Mouse (Mus musculus): ENCODE data around the gene Mbnl1. TPM values are rescaled to one million over a fixed set of nuclear protein-coding genes. Genes with fewer than 3 reads are reported as not detected.
"Not testable (repeated sequence)": the region's sequence is repeated elsewhere in the genome, so short reads cannot be mapped to it uniquely, and the experiment has no call there.

Gene Mbnl1
- polyA plus RNA-seq, 1 experiment from 2014 or later: 74.3 TPM

DNA sequence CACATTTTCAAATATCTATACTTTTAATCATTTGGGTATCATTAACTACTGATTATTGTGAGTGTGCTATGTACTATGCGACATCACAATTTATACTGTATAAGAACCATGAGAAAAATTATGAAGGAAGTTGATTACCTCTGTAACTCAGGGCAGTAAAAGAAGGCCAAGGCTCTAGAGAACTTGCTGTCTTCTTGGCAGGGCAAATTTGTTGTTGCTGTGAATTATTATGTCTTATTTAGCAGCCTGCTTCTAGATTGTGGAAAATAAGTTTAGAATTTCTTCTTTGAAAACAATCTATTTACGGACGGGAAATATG lies 2.0 kb downstream of the Mbnl1 start:
- no peak overlapping the region for H3K27ac ChIP-seq
- no peaks in the 10 kb centered on the region for H3K36me3 ChIP-seq
- H3K9me3 ChIP-seq: no peaks in the 10 kb centered on the region
- H3K27me3 ChIP-seq: no peaks in the 10 kb centered on the region
- WGBS: 89% methylated on average over 3 of the region's 3 CpGs
- no peak for ATAC-seq (ENCODE audit: insufficient number of reproducible peaks, insufficient read depth, low FRiP score, low TSS enrichment)
- H3K4me3 ChIP-seq: no peak overlapping the region
- H3K4me1 ChIP-seq: no peaks in the 10 kb centered on the region
- H3K4me2 ChIP-seq (replicated peaks): no peak overlapping the region
- no peak overlapping the region for H3K9ac ChIP-seq

DNA sequence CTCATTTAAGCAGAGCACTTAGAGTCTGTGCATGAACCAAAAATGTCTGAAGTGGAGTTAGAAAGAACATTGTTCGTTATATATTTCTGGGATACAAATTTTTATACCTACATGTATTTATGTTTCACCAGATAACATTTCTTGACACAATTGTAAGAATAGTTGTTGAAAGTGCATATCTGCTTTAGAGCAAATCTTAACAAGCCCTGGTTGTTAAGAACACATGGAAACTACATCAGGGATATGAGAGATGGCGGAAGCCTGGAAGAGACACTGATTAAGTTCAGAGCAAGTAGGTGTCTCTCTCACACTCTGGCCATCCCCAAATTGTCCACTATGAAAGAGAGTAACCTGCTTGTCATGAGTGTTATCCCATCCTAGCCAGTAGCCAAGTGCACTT lies 2.4 kb downstream of the Mbnl1 start:
- H3K4me3 ChIP-seq: no peak overlapping the region
- 94% methylated on average over 2 of the region's 2 CpGs for WGBS

DNA sequence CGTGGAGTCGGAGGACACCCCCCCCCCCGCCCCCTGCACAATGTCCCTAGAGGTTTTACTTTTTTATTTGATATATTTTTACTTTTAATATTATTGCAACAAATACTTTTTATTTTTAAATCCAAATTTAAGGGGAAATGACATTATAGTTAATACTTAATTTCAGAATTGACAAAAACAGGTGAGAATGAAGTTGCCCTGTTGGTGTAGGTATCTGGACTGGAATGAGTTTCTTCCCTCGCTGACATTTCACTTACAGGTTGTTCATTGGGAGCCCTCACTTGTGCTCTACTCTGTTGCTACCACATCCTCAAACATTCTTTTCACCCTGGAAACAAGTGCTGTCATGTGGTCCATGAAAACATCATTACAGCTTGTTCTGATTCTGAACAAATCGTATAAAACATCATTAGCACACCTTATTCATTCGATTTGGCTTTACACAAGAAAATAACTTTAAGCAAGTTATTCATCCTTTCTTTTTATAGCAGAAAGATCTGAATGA lies 4.2 kb downstream of the Mbnl1 start:
- no peak for ATAC-seq (ENCODE audit: insufficient number of reproducible peaks, insufficient read depth, low FRiP score, low TSS enrichment)
- no peak overlapping the region for H3K27ac ChIP-seq
- 87% methylated on average over 6 of the region's 6 CpGs for WGBS
- no peaks in the 10 kb centered on the region for H3K9me3 ChIP-seq
- no peaks in the 10 kb centered on the region for H3K36me3 ChIP-seq
- H3K4me2 ChIP-seq (replicated peaks): no peak overlapping the region
- H3K4me1 ChIP-seq: no peaks in the 10 kb centered on the region
- H3K27me3 ChIP-seq: no peaks in the 10 kb centered on the region
- H3K9ac ChIP-seq: no peak overlapping the region
- H3K4me3 ChIP-seq: no peak overlapping the region

More for the DNA sequence above, 2.4 kb downstream of the Mbnl1 start:
- no peak for ATAC-seq (ENCODE audit: insufficient number of reproducible peaks, insufficient read depth, low FRiP score, low TSS enrichment)
- no peak overlapping the region for H3K27ac ChIP-seq
- no peaks in the 10 kb centered on the region for H3K4me1 ChIP-seq
- H3K36me3 ChIP-seq: no peaks in the 10 kb centered on the region
- H3K9ac ChIP-seq: no peak overlapping the region
- no peaks in the 10 kb centered on the region for H3K9me3 ChIP-seq
- H3K4me2 ChIP-seq (replicated peaks): no peak overlapping the region
- no peaks in the 10 kb centered on the region for H3K27me3 ChIP-seq

DNA sequence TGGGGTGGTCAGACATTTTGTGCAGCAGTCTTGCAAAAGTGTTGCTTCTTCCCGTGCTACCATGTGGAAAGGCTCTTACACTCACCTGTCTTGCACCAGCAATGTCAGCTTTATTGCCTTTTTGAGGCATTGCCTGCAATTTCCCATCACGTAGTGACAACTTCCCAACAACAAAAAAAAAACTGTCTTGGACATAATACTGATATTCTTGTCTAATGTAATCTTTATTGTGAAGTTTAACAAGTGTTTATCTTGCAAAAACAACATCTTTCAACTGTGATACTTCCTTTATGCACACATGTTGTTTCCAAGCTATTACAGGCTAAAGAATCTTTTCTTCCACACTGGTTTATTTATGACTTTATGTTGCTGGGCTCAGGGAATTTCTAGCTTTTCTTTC lies 5.8 kb downstream of the Mbnl1 start:
- Histone ChIP-seq H3K9ac (no peak overlapping the region), H3K36me3 (no peaks in the 10 kb centered on the region), H3K4me1 (no peaks in the 10 kb centered on the region), H3K4me2 (replicated peaks) (no peak overlapping the region), H3K4me3 (no peak overlapping the region), H3K27ac (no peak overlapping the region), H3K27me3 (no peaks in the 10 kb centered on the region), H3K9me3 (no peaks in the 10 kb centered on the region)
- 71% methylated on average over 2 of the region's 2 CpGs for WGBS
- no peak for ATAC-seq (ENCODE audit: insufficient number of reproducible peaks, insufficient read depth, low FRiP score, low TSS enrichment)

DNA sequence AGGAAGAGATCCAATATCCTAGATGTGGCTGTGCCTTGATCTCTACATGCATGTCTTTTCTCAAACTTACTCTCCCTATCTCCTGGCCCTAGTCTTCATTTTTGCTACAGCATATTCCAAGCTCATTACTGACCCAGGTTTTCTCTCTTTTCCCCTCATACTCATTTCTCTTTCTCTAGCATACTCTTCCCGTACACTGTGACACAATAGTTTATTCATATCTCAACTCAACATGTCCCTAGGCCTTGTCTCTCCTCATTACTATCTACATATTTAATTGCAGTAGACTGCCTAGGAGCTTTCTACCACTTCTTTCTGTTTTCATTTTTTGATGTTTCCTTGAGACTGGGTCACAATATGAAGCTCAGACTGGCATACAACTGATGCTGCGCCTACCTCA lies 8.1 kb downstream of the Mbnl1 start:
- Histone ChIP-seq H3K27ac (no peak overlapping the region), H3K9me3 (no peaks in the 10 kb centered on the region), H3K4me2 (replicated peaks) (no peak overlapping the region), H3K27me3 (no peaks in the 10 kb centered on the region), H3K4me1 (no peaks in the 10 kb centered on the region), H3K4me3 (no peak overlapping the region), H3K9ac (no peak overlapping the region), H3K36me3 (no peaks in the 10 kb centered on the region)
- ATAC-seq (ENCODE audit: insufficient number of reproducible peaks, insufficient read depth, low FRiP score, low TSS enrichment): no peak
- WGBS: 76% methylated on average over 2 of the region's 2 CpGs

DNA sequence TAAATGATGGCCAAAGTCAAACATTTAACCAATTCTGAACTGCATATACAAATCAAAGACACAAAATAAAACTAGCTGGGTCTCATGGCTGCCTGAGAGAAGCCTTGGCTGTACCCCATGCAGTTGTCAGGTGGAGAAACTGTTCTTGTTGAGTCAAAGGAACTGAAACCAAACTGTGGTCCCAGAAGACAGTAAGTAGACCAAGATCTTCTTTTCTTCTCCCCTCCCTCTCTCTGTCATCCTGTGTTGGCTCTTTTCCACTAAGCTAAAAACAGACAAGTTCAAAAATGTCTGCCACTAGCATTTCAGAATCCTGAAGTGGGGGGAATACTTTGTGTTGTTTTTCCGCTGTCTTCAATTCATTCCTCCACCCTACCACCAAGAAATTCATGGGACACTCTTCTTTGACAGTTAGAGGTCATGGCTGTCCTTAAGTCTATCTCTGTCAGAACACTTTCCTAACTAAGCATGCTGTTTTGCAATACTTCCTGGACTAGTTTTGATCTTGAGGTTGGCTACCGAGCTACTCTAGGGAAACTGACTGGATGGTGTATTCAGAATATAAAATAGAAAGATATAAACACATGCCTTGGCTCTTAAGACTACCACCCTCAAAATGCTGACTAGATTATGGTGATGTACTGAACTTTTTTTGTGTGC lies 9.2 kb downstream of the Mbnl1 start:
- Histone ChIP-seq H3K4me3 (no peak overlapping the region), H3K36me3 (no peaks in the 10 kb centered on the region), H3K27me3 (no peaks in the 10 kb centered on the region), H3K27ac (no peak overlapping the region), H3K9me3 (no peaks in the 10 kb centered on the region), H3K4me1 (no peaks in the 10 kb centered on the region), H3K9ac (no peak overlapping the region), H3K4me2 (replicated peaks) (no peak overlapping the region)
- 92% methylated on average over 2 of the region's 2 CpGs for WGBS
- ATAC-seq (ENCODE audit: insufficient number of reproducible peaks, insufficient read depth, low FRiP score, low TSS enrichment): no peak

DNA sequence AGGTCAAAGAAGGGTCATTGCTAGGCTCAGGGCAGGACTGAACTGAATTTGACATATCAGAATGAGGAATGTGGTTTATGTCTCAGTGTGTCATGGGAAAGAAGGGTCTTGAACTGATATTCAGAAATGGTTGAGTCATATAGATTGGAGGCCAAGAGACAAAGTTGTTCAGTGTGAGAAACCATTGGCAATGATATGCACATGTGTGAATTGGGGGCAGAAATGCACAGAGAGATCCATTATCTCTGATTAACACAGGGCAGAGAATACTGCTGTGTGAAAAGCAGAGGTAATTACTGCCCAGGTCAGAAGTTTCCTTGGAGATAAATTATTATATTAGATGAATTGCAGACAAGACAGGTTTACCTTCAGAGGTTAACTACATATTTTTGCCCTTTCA lies 10.7 kb downstream of the Mbnl1 start:
- H3K27me3 ChIP-seq: no peaks in the 10 kb centered on the region
- no peak for ATAC-seq (ENCODE audit: insufficient number of reproducible peaks, insufficient read depth, low FRiP score, low TSS enrichment)
- no peaks in the 10 kb centered on the region for H3K36me3 ChIP-seq
- H3K9ac ChIP-seq: no peak overlapping the region
- H3K4me3 ChIP-seq: no peak overlapping the region
- H3K4me1 ChIP-seq: no peaks in the 10 kb centered on the region
- no peaks in the 10 kb centered on the region for H3K9me3 ChIP-seq
- no peak overlapping the region for H3K4me2 ChIP-seq (replicated peaks)
- no peak overlapping the region for H3K27ac ChIP-seq

DNA sequence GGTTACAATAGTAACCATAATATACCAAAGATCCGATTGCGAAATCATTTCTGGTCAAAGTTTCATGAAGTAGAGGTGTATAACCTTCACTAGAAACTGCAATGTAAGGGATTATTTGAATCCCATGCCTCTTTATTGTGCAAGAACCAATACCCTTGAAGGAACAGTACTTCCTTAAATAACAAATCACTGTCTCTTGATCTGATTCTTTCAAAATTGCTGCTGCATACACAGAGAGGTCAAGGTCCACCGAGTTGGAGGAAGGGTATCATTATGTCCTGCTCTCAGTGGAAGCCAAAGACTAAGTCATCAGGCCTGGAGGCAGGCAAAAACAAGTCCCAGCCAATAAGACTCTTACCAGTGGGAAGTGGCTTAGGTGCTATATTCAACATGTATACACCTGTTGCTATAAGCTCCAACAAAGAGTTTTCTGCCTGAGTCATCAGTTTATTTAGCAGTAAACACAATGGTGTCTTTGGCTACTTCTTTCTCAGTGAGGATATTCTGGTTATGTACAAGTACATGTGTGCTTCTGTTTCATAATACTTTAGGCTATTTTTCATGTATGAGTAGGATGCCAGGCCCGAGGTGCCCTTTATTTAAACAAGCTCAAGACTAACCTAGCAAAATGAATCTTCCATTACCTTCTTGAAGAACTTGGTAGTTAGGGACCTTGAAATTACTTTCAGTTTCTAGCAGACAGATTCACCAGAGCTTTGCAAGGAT lies 13.5 kb downstream of the Mbnl1 start:
- no peaks in the 10 kb centered on the region for H3K36me3 ChIP-seq
- H3K9me3 ChIP-seq: no peaks in the 10 kb centered on the region
- 85% methylated on average over 4 of the region's 4 CpGs for WGBS
- H3K4me2 ChIP-seq (replicated peaks): no peak overlapping the region
- no peaks in the 10 kb centered on the region for H3K4me1 ChIP-seq
- no peak overlapping the region for H3K4me3 ChIP-seq
- no peak overlapping the region for H3K27ac ChIP-seq
- no peaks in the 10 kb centered on the region for H3K27me3 ChIP-seq
- H3K9ac ChIP-seq: no peak overlapping the region
- ATAC-seq (ENCODE audit: insufficient number of reproducible peaks, insufficient read depth, low FRiP score, low TSS enrichment): no peak

DNA sequence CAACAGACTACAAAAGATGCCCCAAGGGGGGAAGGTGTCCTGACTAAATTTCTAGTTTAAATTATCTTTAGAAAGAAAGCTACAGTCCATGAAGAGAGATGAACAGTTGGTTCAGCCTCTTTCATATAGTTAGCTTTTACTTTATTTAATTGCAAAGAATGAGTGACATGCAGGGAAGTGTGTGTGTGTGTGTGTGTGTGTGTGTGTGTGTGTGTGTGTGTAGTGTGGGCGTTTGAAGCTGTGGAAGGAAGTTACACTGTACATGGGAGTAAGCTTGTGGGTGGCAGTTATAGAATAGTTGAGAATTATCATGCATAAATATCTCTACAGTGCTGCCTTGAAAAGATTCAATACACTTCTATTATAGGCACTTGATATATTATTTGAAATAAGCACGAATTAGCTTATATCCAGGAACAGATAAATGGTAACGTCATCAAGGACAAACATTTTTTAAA lies 14.1 kb downstream of the Mbnl1 start:
- Histone ChIP-seq H3K36me3 (no peaks in the 10 kb centered on the region), H3K27me3 (no peaks in the 10 kb centered on the region), H3K4me1 (no peaks in the 10 kb centered on the region), H3K9me3 (no peaks in the 10 kb centered on the region), H3K4me2 (replicated peaks) (no peak overlapping the region), H3K4me3 (no peak overlapping the region), H3K27ac (no peak overlapping the region), H3K9ac (no peak overlapping the region)
- 79% methylated on average over 3 of the region's 3 CpGs for WGBS
- no peak for ATAC-seq (ENCODE audit: insufficient number of reproducible peaks, insufficient read depth, low FRiP score, low TSS enrichment)

DNA sequence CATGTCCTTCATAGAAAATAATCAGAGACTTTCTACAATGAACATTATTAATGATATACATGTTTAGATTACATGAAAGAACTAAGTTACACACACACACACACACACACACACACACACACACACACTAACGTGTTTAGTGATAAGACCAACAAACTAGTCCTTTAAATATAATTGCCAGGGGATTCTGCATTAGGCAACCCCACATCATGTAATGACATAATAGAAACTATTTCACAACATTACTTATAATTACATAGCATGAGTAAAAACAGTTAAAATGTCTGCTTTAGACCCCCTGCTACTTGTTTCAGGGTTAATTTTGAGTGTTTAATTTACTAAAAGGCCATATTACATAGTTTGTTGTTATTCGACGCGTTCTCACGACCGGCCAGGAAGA lies 16.9 kb downstream of the Mbnl1 start:
- Histone ChIP-seq H3K4me3 (no peak overlapping the region), H3K9me3 (no peaks in the 10 kb centered on the region), H3K4me1 (no peaks in the 10 kb centered on the region), H3K9ac (no peak overlapping the region), H3K36me3 (no peaks in the 10 kb centered on the region), H3K27ac (no peak overlapping the region), H3K4me2 (replicated peaks) (no peak overlapping the region), H3K27me3 (no peaks in the 10 kb centered on the region)
- WGBS: 90% methylated on average over 6 of the region's 6 CpGs
- ATAC-seq (ENCODE audit: insufficient number of reproducible peaks, insufficient read depth, low FRiP score, low TSS enrichment): no peak

DNA sequence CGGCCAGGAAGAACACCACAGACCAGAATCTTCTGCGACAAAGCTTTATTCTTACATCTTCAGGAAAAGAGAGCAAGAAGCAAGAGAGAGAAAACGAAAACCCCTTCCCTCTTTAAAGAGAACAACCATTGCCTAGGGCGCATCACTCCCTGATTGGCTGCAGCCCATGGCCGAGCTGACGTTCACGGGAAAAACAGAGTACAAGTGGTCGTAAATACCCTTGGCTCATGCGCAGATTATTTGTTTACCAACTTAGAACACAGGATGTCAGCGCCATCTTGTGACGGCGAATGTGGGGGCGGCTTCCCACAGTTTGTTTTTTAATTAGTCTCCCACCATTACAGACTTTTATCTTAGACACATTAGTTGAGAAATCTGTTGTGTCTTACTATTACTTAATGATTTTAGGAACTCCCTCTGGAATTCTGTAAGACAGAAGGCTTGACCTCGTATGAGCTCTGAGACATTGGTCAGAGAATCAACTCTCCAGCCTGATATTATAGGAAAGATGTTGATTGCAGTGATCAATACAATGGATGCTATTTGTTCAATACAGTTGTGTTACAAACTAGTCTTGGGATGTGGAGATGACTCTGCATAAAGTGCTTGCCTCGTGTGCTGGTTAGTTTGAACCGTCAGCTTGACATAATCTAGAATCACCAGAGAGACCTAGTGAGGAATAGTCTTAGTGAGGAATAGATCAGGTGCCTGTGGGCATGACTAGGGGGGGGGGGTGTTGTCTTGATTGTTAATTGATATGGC lies 22.3 kb downstream of the Mbnl1 start:
- H3K4me1 ChIP-seq; H3K4me2 ChIP-seq (replicated peaks); H3K27ac ChIP-seq; H3K9ac ChIP-seq; H3K36me3 ChIP-seq; ATAC-seq (ENCODE audit: insufficient number of reproducible peaks, insufficient read depth, low FRiP score, low TSS enrichment); H3K9me3 ChIP-seq; H3K4me3 ChIP-seq; H3K27me3 ChIP-seq: not testable (repeated sequence)
- WGBS: 63% methylated on average over 8 of the region's 16 CpGs

DNA sequence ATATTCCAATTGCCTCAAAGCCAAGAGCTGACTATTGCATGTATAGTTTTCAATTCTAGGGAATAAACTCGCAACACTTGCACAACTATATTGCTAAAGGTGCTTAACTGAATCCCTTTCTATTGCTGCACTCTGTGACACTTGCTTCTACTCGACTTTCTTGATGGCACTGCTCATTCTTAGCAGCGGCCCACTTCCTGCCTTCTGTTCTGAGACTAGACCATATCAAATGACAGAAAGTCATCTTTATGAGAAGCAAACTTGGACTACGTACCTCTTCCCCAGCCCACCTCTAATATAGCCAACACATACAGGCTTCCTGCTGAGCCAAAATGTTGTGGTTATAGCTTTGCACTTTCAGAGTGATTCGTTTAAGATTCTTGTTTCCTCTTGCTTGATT lies 23.6 kb downstream of the Mbnl1 start:
- no peak for ATAC-seq (ENCODE audit: insufficient number of reproducible peaks, insufficient read depth, low FRiP score, low TSS enrichment)
- 70% methylated on average over 5 of the region's 5 CpGs for WGBS
- no peak overlapping the region for H3K27ac ChIP-seq
- no peaks in the 10 kb centered on the region for H3K36me3 ChIP-seq
- no peak overlapping the region for H3K9ac ChIP-seq
- H3K4me2 ChIP-seq (replicated peaks): no peak overlapping the region
- no peaks in the 10 kb centered on the region for H3K27me3 ChIP-seq
- H3K4me3 ChIP-seq: no peak overlapping the region
- peaks cover 6% of the 10 kb centered on the region for H3K4me1 ChIP-seq
- no peaks in the 10 kb centered on the region for H3K9me3 ChIP-seq

Data from embryonic facial prominence, embryonic 12.5 days (tissue).